Mouse (Mus musculus): ENCODE measurements at regions not wholly inside any gene's neighbourhood (a gene's known extent, or its start where the extent isn't known, plus 50 kb on each side); places are given as distances from the start of the nearest gene placed in this dataset.

- no peak overlapping the region for H3K4me3 ChIP-seq (ENCODE audit: low read depth, low read length)
- H3K4me1 ChIP-seq (ENCODE audit: control insufficient read depth, insufficient read depth, low read length), result peaks cover 11% of the 10 kb centered on the region; the same call in 1 of the 2 replicates
- no peak for ATAC-seq
- no peak overlapping the region for H3K27ac ChIP-seq (ENCODE audit: low read length)
- no peak overlapping the region for H3K4me2 ChIP-seq (ENCODE audit: low read length)
- no peaks in the 10 kb centered on the region for H3K27me3 ChIP-seq (ENCODE audit: control insufficient read depth, insufficient read depth, low read depth, low read length)
- no peak overlapping the region for H3K9ac ChIP-seq (ENCODE audit: low read depth, low read length)
- 66% methylated on average over 7 of the region's 7 CpGs for WGBS
- H3K9me3 ChIP-seq (replicated peaks; ENCODE audit: control insufficient read depth, low read length, poor library complexity, severe bottlenecking), result no peaks in the 10 kb centered on the region
- no peaks in the 10 kb centered on the region for H3K36me3 ChIP-seq (ENCODE audit: control insufficient read depth, insufficient read depth, low read length)
These were observed 348.5 kb upstream of the Npvf start for GRCm38 (mm10) chr6:51002713-51003112.

- peak; percentile 78 for ATAC-seq
- WGBS, result 7% methylated on average over 11 of the region's 11 CpGs
- H3K27me3 ChIP-seq (ENCODE audit: control insufficient read depth, insufficient read depth, low read depth, low read length), result no peaks in the 10 kb centered on the region
- H3K9me3 ChIP-seq (replicated peaks; ENCODE audit: control insufficient read depth, low read length, poor library complexity, severe bottlenecking), result no peaks in the 10 kb centered on the region
- peaks cover 11% of the 10 kb centered on the region; the same call in 1 of the 2 replicates for H3K4me1 ChIP-seq (ENCODE audit: control insufficient read depth, insufficient read depth, low read length)
- H3K27ac ChIP-seq (ENCODE audit: low read length), result peak overlapping the region; percentile 51
- no peak overlapping the region for H3K4me2 ChIP-seq (ENCODE audit: low read length)
- no peak overlapping the region; the same call in 1 of the 2 replicates for H3K9ac ChIP-seq (ENCODE audit: low read depth, low read length)
- no peaks in the 10 kb centered on the region for H3K36me3 ChIP-seq (ENCODE audit: control insufficient read depth, insufficient read depth, low read length)
- H3K4me3 ChIP-seq (ENCODE audit: low read depth, low read length), result no peak overlapping the region
These were observed 351.9 kb upstream of the Npvf start for GRCm38 (mm10) chr6:51006074-51006591.

- peaks cover 11% of the 10 kb centered on the region; the same call in 1 of the 2 replicates for H3K4me1 ChIP-seq (ENCODE audit: control insufficient read depth, insufficient read depth, low read length)
- no peak for ATAC-seq
- WGBS, result 78% methylated on average over 14 of the region's 14 CpGs
- H3K4me3 ChIP-seq (ENCODE audit: low read depth, low read length), result no peak overlapping the region
- H3K4me2 ChIP-seq (ENCODE audit: low read length), result no peak overlapping the region
- H3K9ac ChIP-seq (ENCODE audit: low read depth, low read length), result no peak overlapping the region
- no peaks in the 10 kb centered on the region for H3K27me3 ChIP-seq (ENCODE audit: control insufficient read depth, insufficient read depth, low read depth, low read length)
- H3K36me3 ChIP-seq (ENCODE audit: control insufficient read depth, insufficient read depth, low read length), result no peaks in the 10 kb centered on the region
- H3K27ac ChIP-seq (ENCODE audit: low read length), result no peak overlapping the region
- no peaks in the 10 kb centered on the region for H3K9me3 ChIP-seq (replicated peaks; ENCODE audit: control insufficient read depth, low read length, poor library complexity, severe bottlenecking)
These were observed 355.5 kb upstream of the Npvf start for GRCm38 (mm10) chr6:51009526-51010340.

- Histone ChIP-seq H3K27me3 (ENCODE audit: control insufficient read depth, insufficient read depth, low read depth, low read length) (no peaks in the 10 kb centered on the region), H3K4me2 (ENCODE audit: low read length) (no peak overlapping the region), H3K9me3 (replicated peaks; ENCODE audit: control insufficient read depth, low read length, poor library complexity, severe bottlenecking) (no peaks in the 10 kb centered on the region), H3K36me3 (ENCODE audit: control insufficient read depth, insufficient read depth, low read length) (no peaks in the 10 kb centered on the region), H3K4me1 (ENCODE audit: control insufficient read depth, insufficient read depth, low read length) (peaks cover 5% of the 10 kb centered on the region; the same call in 1 of the 2 replicates), H3K9ac (ENCODE audit: low read depth, low read length) (no peak overlapping the region), H3K27ac (ENCODE audit: low read length) (no peak overlapping the region), H3K4me3 (ENCODE audit: low read depth, low read length) (no peak overlapping the region)
- 89% methylated on average over 1 of the region's 1 CpGs for WGBS
- ATAC-seq, result no peak
These were observed 356.3 kb upstream of the Npvf start for GRCm38 (mm10) chr6:51010536-51010935.

GRCm38 (mm10) chr6:51012086-51012830 lies 358.0 kb upstream of the Npvf start:
- 88% methylated on average over 15 of the region's 15 CpGs for WGBS
- Histone ChIP-seq H3K27ac (ENCODE audit: low read length) (no peak overlapping the region), H3K4me1 (ENCODE audit: control insufficient read depth, insufficient read depth, low read length) (0 out of 2 replicates have a peak, but pooled peaks cover 2% of the 10 kb centered on the region), H3K27me3 (ENCODE audit: control insufficient read depth, insufficient read depth, low read depth, low read length) (no peaks in the 10 kb centered on the region), H3K4me3 (ENCODE audit: low read depth, low read length) (no peak overlapping the region), H3K36me3 (ENCODE audit: control insufficient read depth, insufficient read depth, low read length) (no peaks in the 10 kb centered on the region), H3K9me3 (replicated peaks; ENCODE audit: control insufficient read depth, low read length, poor library complexity, severe bottlenecking) (no peaks in the 10 kb centered on the region), H3K9ac (ENCODE audit: low read depth, low read length) (no peak overlapping the region), H3K4me2 (ENCODE audit: low read length) (no peak overlapping the region)
- ATAC-seq, result no peak

GRCm38 (mm10) chr6:51015735-51016134 lies 361.5 kb upstream of the Npvf start:
- Histone ChIP-seq H3K9ac (ENCODE audit: low read depth, low read length) (no peak overlapping the region), H3K4me2 (ENCODE audit: low read length) (no peak overlapping the region)

GRCm38 (mm10) chr6:51016441-51017070 lies 362.3 kb upstream of the Npvf start:
- H3K36me3 ChIP-seq (ENCODE audit: control insufficient read depth, insufficient read depth, low read length), result no peaks in the 10 kb centered on the region
- no peak overlapping the region for H3K9ac ChIP-seq (ENCODE audit: low read depth, low read length)
- no peaks in the 10 kb centered on the region for H3K27me3 ChIP-seq (ENCODE audit: control insufficient read depth, insufficient read depth, low read depth, low read length)
- ATAC-seq, result peak; percentile 88
- H3K9me3 ChIP-seq (replicated peaks; ENCODE audit: control insufficient read depth, low read length, poor library complexity, severe bottlenecking), result no peaks in the 10 kb centered on the region
- H3K4me1 ChIP-seq (ENCODE audit: control insufficient read depth, insufficient read depth, low read length), result 0 out of 2 replicates have a peak, but pooled peaks cover 2% of the 10 kb centered on the region
- no peak overlapping the region for H3K4me3 ChIP-seq (ENCODE audit: low read depth, low read length)
- H3K4me2 ChIP-seq (ENCODE audit: low read length), result no peak overlapping the region
- WGBS, result 35% methylated on average over 5 of the region's 5 CpGs
- H3K27ac ChIP-seq (ENCODE audit: low read length), result no peak overlapping the region

More at GRCm38 (mm10) chr6:51015735-51016134, 361.5 kb upstream of the Npvf start:
- Histone ChIP-seq H3K27ac (ENCODE audit: low read length) (0 out of 2 replicates have a peak overlapping the region, but pooled peaks have one; percentile 41), H3K4me3 (ENCODE audit: low read depth, low read length) (no peak overlapping the region), H3K4me1 (ENCODE audit: control insufficient read depth, insufficient read depth, low read length) (0 out of 2 replicates have a peak, but pooled peaks cover 2% of the 10 kb centered on the region), H3K27me3 (ENCODE audit: control insufficient read depth, insufficient read depth, low read depth, low read length) (no peaks in the 10 kb centered on the region), H3K9me3 (replicated peaks; ENCODE audit: control insufficient read depth, low read length, poor library complexity, severe bottlenecking) (no peaks in the 10 kb centered on the region), H3K36me3 (ENCODE audit: control insufficient read depth, insufficient read depth, low read length) (no peaks in the 10 kb centered on the region)
- ATAC-seq, result peak; percentile 77
- 21% methylated on average over 2 of the region's 2 CpGs for WGBS

- H3K27me3 ChIP-seq (ENCODE audit: control insufficient read depth, insufficient read depth, low read depth, low read length), result no peaks in the 10 kb centered on the region
- H3K9me3 ChIP-seq (replicated peaks; ENCODE audit: control insufficient read depth, low read length, poor library complexity, severe bottlenecking), result no peaks in the 10 kb centered on the region
- H3K36me3 ChIP-seq (ENCODE audit: control insufficient read depth, insufficient read depth, low read length), result no peaks in the 10 kb centered on the region
- no peak overlapping the region for H3K4me3 ChIP-seq (ENCODE audit: low read depth, low read length)
- ATAC-seq, result no peak; the same call in 1 of the 2 replicates
- H3K4me2 ChIP-seq (ENCODE audit: low read length), result no peak overlapping the region
- 0 out of 2 replicates have a peak, but pooled peaks cover 2% of the 10 kb centered on the region for H3K4me1 ChIP-seq (ENCODE audit: control insufficient read depth, insufficient read depth, low read length)
- WGBS, result 70% methylated on average over 9 of the region's 9 CpGs
- 0 out of 2 replicates have a peak overlapping the region, but pooled peaks have one; percentile 21 for H3K27ac ChIP-seq (ENCODE audit: low read length)
- H3K9ac ChIP-seq (ENCODE audit: low read depth, low read length), result no peak overlapping the region
These were observed 363.2 kb upstream of the Npvf start for GRCm38 (mm10) chr6:51017260-51017999.

All from midbrain, embryonic 16.5 days (tissue).